Mouse (Mus musculus) olfactory bulb, adult 2 months (tissue): ENCODE measurements around the gene Zfp62.

Experiments
- CTCF ChIP-seq: fragments of 200-500 bp; IDR thresholded peaks from 2 replicates; pipeline ENCODE4 v1.5.1; 2012; ENCODE audit warnings: low read depth, mild to moderate bottlenecking, low read length, moderate library complexity; ENCODE audit not compliant: insufficient read depth
- POLR2A ChIP-seq: fragments of 200-500 bp; IDR thresholded peaks from 2 replicates; pipeline ENCODE4 v1.6.1; 2012; ENCODE audit warnings: mild to moderate bottlenecking, low read depth, low read length, moderate library complexity; ENCODE audit not compliant: insufficient read depth

DNA sequence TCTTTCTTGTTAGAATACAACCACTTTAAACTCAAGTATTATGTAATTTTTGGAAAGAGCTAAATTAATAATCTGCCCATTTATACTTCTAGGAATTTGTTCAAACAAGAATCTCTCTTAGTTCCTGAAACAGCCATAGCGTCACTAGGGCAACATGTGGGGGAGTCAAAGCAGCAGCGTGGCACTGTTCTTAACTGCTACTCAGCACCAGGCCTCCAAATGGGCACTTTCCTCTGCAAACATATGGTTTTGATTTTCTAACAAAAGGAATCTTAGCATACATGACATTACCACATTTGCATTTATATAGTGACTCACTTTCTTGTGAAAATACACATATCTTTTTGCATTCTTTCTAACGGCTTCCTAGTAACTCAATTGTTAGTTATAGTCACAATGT is 29.7 kb downstream of the Zfp62 start:
- TF ChIP-seq CTCF (no peak), POLR2A (no peak)
